Mouse (Mus musculus) cerebellum, adult 2 months (tissue): Measurements from ENCODE around the gene Cd164.

ENCODE experiments used
- CTCF ChIP-seq: fragments of 200-500 bp; IDR thresholded peaks from 2 replicates; pipeline ENCODE4 v1.5.1; 2011; ENCODE audit warnings: low read depth, mild to moderate bottlenecking, control low read depth, low read length, moderate library complexity, borderline replicate concordance; ENCODE audit not compliant: insufficient read depth
- POLR2A ChIP-seq: fragments of 200-500 bp; IDR thresholded peaks from 2 replicates; pipeline ENCODE4 v1.6.1; 2011; ENCODE audit warnings: low read length, control low read depth, borderline replicate concordance; ENCODE audit not compliant: insufficient read depth

DNA sequence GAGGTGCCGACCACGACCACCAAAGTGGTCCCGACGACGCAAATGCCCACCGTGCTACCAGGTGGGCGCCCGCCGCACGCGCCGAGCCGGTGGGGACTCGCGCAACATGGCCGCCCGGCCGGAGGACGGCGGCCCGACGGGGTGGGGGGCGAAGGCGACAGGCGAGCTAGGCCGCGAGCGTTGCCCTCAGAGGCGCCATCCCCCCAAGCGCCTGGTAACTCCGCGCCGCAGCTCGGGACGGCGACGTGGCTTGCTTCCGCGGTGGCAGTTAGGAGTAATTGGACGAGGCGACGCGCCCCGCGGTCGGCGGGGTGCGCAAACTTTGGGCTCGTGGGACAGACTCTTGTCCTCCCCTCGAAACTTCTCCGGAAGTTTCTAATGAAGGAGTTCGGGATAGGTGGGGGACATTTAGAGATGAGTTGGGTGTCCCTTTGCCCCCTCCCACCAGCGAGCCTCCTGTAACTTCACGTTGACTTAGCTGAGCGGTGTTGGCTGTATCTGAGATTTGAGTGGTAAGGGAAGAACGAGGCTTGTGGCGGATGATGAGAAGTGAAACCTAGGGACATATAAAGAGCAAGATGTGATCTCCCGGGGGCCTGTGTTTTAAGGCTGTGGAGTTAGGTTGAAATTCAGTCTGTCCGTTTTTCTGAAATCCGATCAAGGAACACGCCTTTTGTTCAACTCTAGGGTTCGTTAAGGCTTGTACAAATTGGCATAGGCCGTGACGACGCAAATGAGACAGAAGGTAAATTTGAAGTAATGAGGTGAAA is 611 bp downstream of the Cd164 start:
- TF ChIP-seq CTCF (no peak), POLR2A (no peak)
